Mouse (Mus musculus) bone marrow macrophage, adult 2 months (primary cell): Measurements from ENCODE around the gene Spns1.

Experiments used
- CTCF ChIP-seq: IDR thresholded peaks from 2 replicates; pipeline ENCODE4 v1.5.1; 2012; ENCODE audit warnings: low read depth, mild to moderate bottlenecking, low read length, moderate library complexity
- POLR2A ChIP-seq: IDR thresholded peaks from 2 replicates; pipeline ENCODE4 v1.6.1; 2012; ENCODE audit warnings: mild to moderate bottlenecking, low read depth, low read length, borderline replicate concordance

DNA sequence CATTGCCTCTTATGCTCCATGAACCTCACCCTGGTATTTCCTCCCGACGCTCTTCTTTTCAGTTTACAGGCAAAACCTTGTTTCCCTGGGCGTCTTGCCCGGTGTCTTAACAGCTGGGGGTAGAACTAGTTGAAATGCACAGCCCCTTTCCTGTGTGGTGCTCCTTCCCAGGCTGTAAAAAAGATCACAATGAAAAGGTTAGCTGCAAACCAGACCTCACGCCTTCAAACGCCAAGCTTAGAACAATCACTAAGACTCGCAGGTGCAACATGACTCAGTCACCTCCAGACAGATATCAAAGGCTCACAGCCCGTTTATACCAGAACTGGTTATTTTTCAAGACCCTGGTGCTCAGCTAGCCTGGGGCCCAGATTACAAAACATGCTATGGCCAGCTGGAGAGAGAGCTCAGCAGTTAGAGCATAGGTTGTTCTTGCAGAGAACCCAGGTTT is 37.7 kb downstream of the Spns1 start:
- TF ChIP-seq POLR2A (no peak), CTCF (no peak)
